Mouse (Mus musculus): ENCODE results near the gene Kri1.

DNA sequence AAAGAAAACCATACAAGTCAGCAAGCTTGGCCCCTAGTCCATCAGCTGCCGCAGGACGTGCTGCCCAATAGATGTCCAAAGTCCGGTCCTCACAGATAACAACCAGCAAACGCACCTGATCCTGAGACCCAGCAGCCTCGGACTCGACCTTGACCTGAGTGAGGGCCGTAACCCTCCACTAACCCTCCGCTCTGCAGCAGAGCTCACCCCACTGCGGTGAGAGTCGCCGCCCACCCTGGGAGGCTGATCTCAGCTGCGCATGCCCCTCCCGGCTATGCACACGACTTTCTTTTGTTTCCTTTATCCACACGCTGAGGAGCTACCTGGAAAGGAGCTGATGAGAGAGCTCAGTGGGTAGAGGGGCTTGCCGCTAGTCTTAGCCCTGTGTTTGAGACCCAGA is 60.4 kb downstream of the Kri1 start:
- no peak for TF ChIP-seq CTCF (IDR thresholded peaks at IDR 0.05; ENCODE audit: borderline replicate concordance, extremely low read depth, insufficient read depth, insufficient read length)
- TF ChIP-seq POLR2A (IDR thresholded peaks at IDR 0.05; ENCODE audit: borderline replicate concordance, extremely low read depth, insufficient read depth, insufficient read length, poor library complexity, severe bottlenecking): no peak; the same call in 1 of the 2 replicates
